19 mouse cellular contexts compared by ENCODE assay signal in genomic region chr9:72422753-72423152, GRCm38 (mm10). TPM values are rescaled to one million over a fixed set of nuclear protein-coding genes. Genes with fewer than 3 reads are reported as not detected.
A peak's percentile ranks its signal among the peaks of the same experiment; 100 is the strongest.
DNase-seq lines count a peak whose midpoint lies in the region; ATAC-seq and TF ChIP-seq lines count a peak whose summit lies in the region.
"Had no signal": no experiment of that assay in that cellular context is flagged by ENCODE, and none has a peak within 500 bp of the region (broad histone marks: within the 10 kb centered on the region; RNA-seq: fewer than 3 reads in every experiment).

No protein-coding gene starts in this region.

- no peak for DNase-seq in midbrain, embryonic 14.5 days
- DNase-seq in MN1 (ENCODE audit: low spot score): peak; percentile 8
- DNase-seq in hindbrain, embryonic 14.5 days (ENCODE audit: low spot score): no peak
- no peak for DNase-seq in left cerebral cortex, postnatal 14 days (ENCODE audit: low spot score in 2 of 2)
- DNase-seq: cerebellum, adult 18-20 months; cerebellum, postnatal 36 days; gastrocnemius, postnatal 10 days; layer of hippocampus, postnatal 36 days; lung, adult 2 months; lung, postnatal 4 days; right cerebral cortex, postnatal 14 days had no signal

- no peak overlapping the region for H3K4me2 ChIP-seq in intestine, postnatal 0 days (replicated peaks; ENCODE audit: low read depth)
- no peak overlapping the region for H3K4me2 ChIP-seq in intestine, embryonic 16.5 days (ENCODE audit: low read depth, low read length)
- no peak overlapping the region for H3K4me2 ChIP-seq in midbrain, embryonic 14.5 days (ENCODE audit: low read length)
- H3K4me2 ChIP-seq in midbrain, embryonic 15.5 days: no peak overlapping the region
- no peak overlapping the region for H3K4me2 ChIP-seq in hindbrain, embryonic 14.5 days (replicated peaks)
- H3K4me2 ChIP-seq: forebrain, embryonic 12.5 days; kidney, embryonic 15.5 days; limb, embryonic 15.5 days had no signal

- H3K27me3 ChIP-seq in intestine, postnatal 0 days (replicated peaks; ENCODE audit: control insufficient read depth, insufficient read depth, low read length): no peaks in the 10 kb centered on the region
- no peaks in the 10 kb centered on the region for H3K27me3 ChIP-seq in intestine, embryonic 16.5 days (replicated peaks; ENCODE audit: control insufficient read depth, insufficient read depth, low read length)
- H3K27me3 ChIP-seq in midbrain, embryonic 14.5 days (ENCODE audit: control insufficient read depth, insufficient read depth, low read length): no peaks in the 10 kb centered on the region
- no peaks in the 10 kb centered on the region for H3K27me3 ChIP-seq in midbrain, embryonic 15.5 days (replicated peaks)
- no peaks in the 10 kb centered on the region for H3K27me3 ChIP-seq in hindbrain, embryonic 14.5 days (ENCODE audit: control insufficient read depth, insufficient read depth, low read length)
- H3K27me3 ChIP-seq: heart, embryonic 13.5 days; limb, embryonic 15.5 days had no signal

- TF ChIP-seq CTCF in intestine, postnatal 0 days (IDR thresholded peaks at IDR 0.05; ENCODE audit: low read depth): peak; percentile 29; the same call in 1 of the 2 replicates

- H3K9me3 ChIP-seq in intestine, postnatal 0 days (ENCODE audit: control insufficient read depth): no peaks in the 10 kb centered on the region
- no peaks in the 10 kb centered on the region for H3K9me3 ChIP-seq in intestine, embryonic 16.5 days (ENCODE audit: control insufficient read depth, low read length)
- no peaks in the 10 kb centered on the region for H3K9me3 ChIP-seq in midbrain, embryonic 14.5 days (ENCODE audit: control insufficient read depth, low read length)
- H3K9me3 ChIP-seq in midbrain, embryonic 15.5 days: no peaks in the 10 kb centered on the region
- H3K9me3 ChIP-seq in hindbrain, embryonic 14.5 days (ENCODE audit: control insufficient read depth, low read length): no peaks in the 10 kb centered on the region
- H3K9me3 ChIP-seq: forebrain, embryonic 12.5 days; heart, embryonic 13.5 days; kidney, embryonic 15.5 days; limb, embryonic 15.5 days had no signal

- H3K4me3 ChIP-seq in intestine, postnatal 0 days (ENCODE audit: low read depth, low read length): no peak overlapping the region
- H3K4me3 ChIP-seq in intestine, embryonic 16.5 days (ENCODE audit: low read length): no peak overlapping the region
- H3K4me3 ChIP-seq in midbrain, embryonic 14.5 days (replicated peaks; ENCODE audit: low read depth, low read length): no peak overlapping the region
- H3K4me3 ChIP-seq in midbrain, embryonic 15.5 days: no peak overlapping the region
- H3K4me3 ChIP-seq in hindbrain, embryonic 14.5 days (replicated peaks; ENCODE audit: low read length): no peak overlapping the region
- H3K4me3 ChIP-seq: forebrain, embryonic 12.5 days; heart, embryonic 13.5 days; kidney, embryonic 15.5 days; limb, embryonic 15.5 days; myocyte had no signal

- ATAC-seq in intestine, postnatal 0 days: no peak
- ATAC-seq in intestine, embryonic 16.5 days: no peak
- no peak for ATAC-seq in midbrain, embryonic 14.5 days (ENCODE audit: low FRiP score, low TSS enrichment)
- no peak for ATAC-seq in midbrain, embryonic 15.5 days (replicated peaks)
- ATAC-seq in hindbrain, embryonic 14.5 days (ENCODE audit: low FRiP score): no peak

- WGBS in intestine, postnatal 0 days: 84% methylated on average over 2 of the region's 2 CpGs
- WGBS in intestine, embryonic 16.5 days: 88% methylated on average over 2 of the region's 2 CpGs
- 92% methylated on average over 2 of the region's 2 CpGs for WGBS in midbrain, embryonic 14.5 days
- 92% methylated on average over 2 of the region's 2 CpGs for WGBS in midbrain, embryonic 15.5 days
- 87% methylated on average over 2 of the region's 2 CpGs for WGBS in hindbrain, embryonic 14.5 days

- intact Hi-C loops in left cerebral cortex, postnatal 14 days (cut with DNase I): no loop called here

- no peak overlapping the region for H3K9ac ChIP-seq in intestine, postnatal 0 days (ENCODE audit: low read depth, low read length)
- H3K9ac ChIP-seq in intestine, embryonic 16.5 days (ENCODE audit: low read depth, low read length): no peak overlapping the region
- no peak overlapping the region for H3K9ac ChIP-seq in midbrain, embryonic 14.5 days (replicated peaks; ENCODE audit: low read length)
- no peak overlapping the region for H3K9ac ChIP-seq in midbrain, embryonic 15.5 days
- H3K9ac ChIP-seq in hindbrain, embryonic 14.5 days: no peak overlapping the region
- H3K9ac ChIP-seq: forebrain, embryonic 12.5 days; heart, embryonic 13.5 days; kidney, embryonic 15.5 days; limb, embryonic 15.5 days had no signal

- no peaks in the 10 kb centered on the region for H3K4me1 ChIP-seq in intestine, postnatal 0 days (replicated peaks; ENCODE audit: control insufficient read depth, insufficient read depth, low read length)
- peaks cover 3% of the 10 kb centered on the region; the same call in 1 of the 2 replicates for H3K4me1 ChIP-seq in intestine, embryonic 16.5 days (ENCODE audit: control insufficient read depth, insufficient read depth, low read length)
- H3K4me1 ChIP-seq in midbrain, embryonic 14.5 days (ENCODE audit: control insufficient read depth, insufficient read depth, low read length): peaks cover 16% of the 10 kb centered on the region
- H3K4me1 ChIP-seq in midbrain, embryonic 15.5 days: peaks cover 24% of the 10 kb centered on the region
- peaks cover 29% of the 10 kb centered on the region for H3K4me1 ChIP-seq in hindbrain, embryonic 14.5 days (replicated peaks; ENCODE audit: control insufficient read depth, insufficient read depth, low read length)

- no peaks in the 10 kb centered on the region for H3K36me3 ChIP-seq in intestine, postnatal 0 days (ENCODE audit: control insufficient read depth, insufficient read depth)
- H3K36me3 ChIP-seq in intestine, embryonic 16.5 days (ENCODE audit: control insufficient read depth, insufficient read depth, low read length): no peaks in the 10 kb centered on the region
- no peaks in the 10 kb centered on the region for H3K36me3 ChIP-seq in midbrain, embryonic 14.5 days (ENCODE audit: control insufficient read depth, insufficient read depth, low read length)
- H3K36me3 ChIP-seq in midbrain, embryonic 15.5 days (replicated peaks): no peaks in the 10 kb centered on the region
- H3K36me3 ChIP-seq in hindbrain, embryonic 14.5 days (replicated peaks; ENCODE audit: control insufficient read depth, insufficient read depth): no peaks in the 10 kb centered on the region
- H3K36me3 ChIP-seq: forebrain, embryonic 12.5 days; heart, embryonic 13.5 days; kidney, embryonic 15.5 days; limb, embryonic 15.5 days had no signal

- H3K27ac ChIP-seq in intestine, postnatal 0 days (ENCODE audit: low read depth, low read length): no peak overlapping the region
- H3K27ac ChIP-seq in intestine, embryonic 16.5 days (ENCODE audit: low read length): no peak overlapping the region
- H3K27ac ChIP-seq in midbrain, embryonic 14.5 days (replicated peaks; ENCODE audit: low read depth, low read length): peak overlapping the region; percentile 60
- H3K27ac ChIP-seq in midbrain, embryonic 15.5 days: no peak overlapping the region
- peak overlapping the region; percentile 80 for H3K27ac ChIP-seq in hindbrain, embryonic 14.5 days
- H3K27ac ChIP-seq: forebrain, embryonic 12.5 days; kidney, embryonic 15.5 days; limb, embryonic 15.5 days had no signal

RNA-seq across cellular contexts. Expression of gene Mns1, which starts 15.1 kb away (rescaled TPM):
- polyA plus RNA-seq in intestine, postnatal 0 days (2015; fragmentation: Nextera tagmentation; extraction: Ambion mirVana): 4.0 and 4.2 TPM in 2 replicates
- polyA plus RNA-seq in intestine, embryonic 16.5 days (2015; fragmentation: Nextera tagmentation; extraction: Ambion mirVana): 10.7 and 13.7 TPM in 2 replicates
- polyA plus RNA-seq in midbrain, embryonic 14.5 days (2014; fragmentation: Nextera tagmentation; extraction: Ambion mirVana): 4.9 and 10.3 TPM in 2 replicates
- polyA plus RNA-seq in midbrain, embryonic 15.5 days (2015; fragmentation: Nextera tagmentation; extraction: Ambion mirVana): 6.5 and 7.4 TPM in 2 replicates
- polyA plus RNA-seq in hindbrain, embryonic 14.5 days (2014; fragmentation: Nextera tagmentation; extraction: Ambion mirVana): 5.9 and 10.5 TPM in 2 replicates
- total RNA-seq in left cerebral cortex, postnatal 14 days (2021): 1 to 10 TPM; 1.1 TPM

Comparison
In these comparisons a context has a peak if more than half of its experiments do, and no peak if none do; other contexts are left out.
1. H3K27ac ChIP-seq: peak in midbrain, embryonic 14.5 days (single experiment) and hindbrain, embryonic 14.5 days (single experiment); none in intestine, postnatal 0 days (single experiment), intestine, embryonic 16.5 days (single experiment) and midbrain, embryonic 15.5 days (single experiment).